Mouse (Mus musculus) small intestine, adult 2 months (tissue): ENCODE results near the gene Krt28. TPM values are rescaled to one million over a fixed set of nuclear protein-coding genes. Genes with fewer than 3 reads are reported as not detected.
A peak's percentile ranks its signal among the peaks of the same experiment; 100 is the strongest.

Source experiments
- H3K27ac ChIP-seq: fragments of 200-500 bp; 2 replicates; pipeline ENCODE4 v1.5.1; 2012; ENCODE audit warnings: low read depth, low read length, control low read depth, inconsistent platforms; ENCODE audit not compliant: insufficient read depth
- H3K27me3 ChIP-seq: fragments of 200-500 bp; 2 replicates; pipeline ENCODE4 v1.6.1; 2012; ENCODE audit warnings: mild to moderate bottlenecking, moderate library complexity, low read length, inconsistent platforms; ENCODE audit not compliant: control insufficient read depth, insufficient read depth
- H3K36me3 ChIP-seq: fragments of 200-500 bp; 2 replicates; pipeline ENCODE4 v1.6.1; 2012; ENCODE audit warnings: mild to moderate bottlenecking, low read length, control low read depth, inconsistent platforms; ENCODE audit not compliant: control insufficient read depth, insufficient read depth
- H3K4me1 ChIP-seq: fragments of 200-500 bp; 2 replicates; pipeline ENCODE4 v1.6.1; 2012; ENCODE audit warnings: low read length, inconsistent platforms, mixed read lengths; ENCODE audit not compliant: control insufficient read depth, insufficient read depth, insufficient read length
- H3K4me3 ChIP-seq: fragments of 200-500 bp; 2 replicates; pipeline ENCODE4 v1.5.1; 2012; ENCODE audit warnings: low read depth, mild to moderate bottlenecking, control low read depth, inconsistent platforms, low read length, moderate library complexity
- CTCF ChIP-seq: fragments of 200-500 bp; IDR thresholded peaks from 2 replicates; pipeline ENCODE4 v1.5.1; 2012; ENCODE audit warnings: low read depth, mild to moderate bottlenecking, control low read depth, inconsistent platforms, low read length, moderate library complexity, mixed read lengths; ENCODE audit not compliant: insufficient replicate concordance, insufficient read length; ENCODE audit errors: extremely low read depth
- POLR2A ChIP-seq: fragments of 200-500 bp; IDR thresholded peaks from 2 replicates; pipeline ENCODE4 v1.6.1; 2012; ENCODE audit warnings: low read depth, mild to moderate bottlenecking, control low read depth, inconsistent platforms, low read length, moderate library complexity
- WGBS: fragments of 180-500 bp; shearing (Covaris S2); methylation state at CpG from one replicate; pipeline ENCODE4 v1.1.7; 2018; 5-methylcytosine and 5-hydroxymethylcytosine counted together
- polyA plus RNA-seq: library from polyadenylated mRNA; depleted of rRNA; stranded (reverse); fragments of >200 nt; gene quantifications from 2 replicates; pipeline ENCODE4 v1.2.3, GENCODE M21; 2012; rRNA removed

Gene Krt28
- polyA plus RNA-seq = not detected in 2 replicates

DNA sequence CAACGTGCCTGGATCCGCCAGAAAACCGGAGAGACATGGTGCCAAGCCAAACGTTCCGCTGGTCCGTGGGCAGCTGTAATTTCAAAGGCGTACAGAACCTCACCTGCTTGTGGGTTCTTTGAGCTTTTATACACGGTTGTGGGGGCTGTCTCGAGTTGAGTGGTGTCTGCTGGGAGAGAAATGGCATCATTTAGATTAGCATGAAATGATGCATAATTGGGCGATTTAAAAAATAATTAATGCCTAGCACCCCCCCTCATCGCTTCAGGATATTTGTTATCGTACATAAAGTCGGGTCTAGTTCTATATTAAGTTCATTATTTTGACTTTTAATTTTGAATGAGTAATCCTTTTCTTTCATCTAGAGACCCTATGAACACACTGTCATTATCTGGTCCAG, at the start of gene Krt28:
Gene Krt28, minus strand, starts transcription at position 101 of the 400 bp plus-strand sequence.
- Histone ChIP-seq H3K36me3 (no peaks in the 10 kb centered on the region), H3K27me3 (peaks cover 7% of the 10 kb centered on the region), H3K27ac (no peak within 1 kb of the TSS), H3K4me3 (no peak within 1 kb of the TSS), H3K4me1 (peaks cover 2% of the 10 kb centered on the region)
- 79% methylated on average over 13 of the region's 13 CpGs for WGBS
- TF ChIP-seq CTCF (no peak), POLR2A (no peak)

DNA sequence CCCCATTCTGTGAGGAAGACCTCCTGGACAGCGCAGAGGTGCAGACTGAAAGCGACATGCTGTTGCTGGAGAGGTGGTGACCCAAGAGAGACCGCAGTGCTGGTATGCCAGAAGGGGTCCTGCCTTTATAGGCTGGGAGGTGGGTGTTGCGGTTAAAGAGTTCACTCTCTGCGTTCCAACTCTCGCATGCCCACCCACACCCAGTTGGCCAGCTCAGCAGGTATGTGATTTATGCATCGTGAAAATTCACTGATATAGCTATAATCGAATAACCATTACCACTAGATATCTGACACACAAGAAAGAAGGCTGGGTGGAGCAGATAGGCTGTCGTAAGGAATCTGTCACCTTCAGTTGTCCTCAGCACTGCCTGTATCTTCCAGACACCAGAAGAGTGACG, 47.5 kb upstream of the Krt28 start, which contains the start of gene Krt12:
Gene Krt12, minus strand, starts transcription at position 101 of the 400 bp plus-strand sequence.
- 79% methylated on average over 10 of the region's 10 CpGs for WGBS
- Histone ChIP-seq H3K4me3 (no peak within 1 kb of the TSS), H3K36me3 (no peaks in the 10 kb centered on the region), H3K4me1 (no peaks in the 10 kb centered on the region), H3K27ac (no peak within 1 kb of the TSS), H3K27me3 (0 out of 2 replicates have a peak, but pooled peaks cover 4% of the 10 kb centered on the region)
- TF ChIP-seq POLR2A (no peak), CTCF (no peak)

DNA sequence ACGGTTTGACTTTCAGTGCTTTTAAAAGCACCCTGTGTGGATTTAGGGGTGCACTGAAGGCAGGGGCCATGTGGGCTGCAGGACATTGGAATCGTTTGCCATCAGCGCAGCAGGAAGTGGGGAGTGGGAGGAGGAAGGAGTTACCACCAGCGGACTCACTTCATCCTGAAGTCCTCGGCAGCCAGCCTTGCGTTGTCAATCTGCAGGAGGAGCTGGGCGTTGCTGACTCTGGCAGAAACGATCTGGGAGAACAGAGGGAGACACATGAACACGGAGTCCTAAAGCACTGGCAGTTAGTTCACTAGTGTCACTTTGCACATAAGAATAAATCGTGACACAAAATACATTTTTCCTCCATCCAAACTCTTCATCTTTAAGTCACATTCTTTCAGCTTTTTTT, 45.9 kb upstream of the Krt28 start:
- no peak for TF ChIP-seq POLR2A
- no peak for TF ChIP-seq CTCF
- H3K36me3 ChIP-seq = no peaks in the 10 kb centered on the region
- H3K4me1 ChIP-seq = no peaks in the 10 kb centered on the region
- 35% methylated on average over 10 of the region's 10 CpGs for WGBS
- no peak overlapping the region for H3K27ac ChIP-seq
- 0 out of 2 replicates have a peak, but pooled peaks cover 4% of the 10 kb centered on the region for H3K27me3 ChIP-seq
- H3K4me3 ChIP-seq = no peak overlapping the region

DNA sequence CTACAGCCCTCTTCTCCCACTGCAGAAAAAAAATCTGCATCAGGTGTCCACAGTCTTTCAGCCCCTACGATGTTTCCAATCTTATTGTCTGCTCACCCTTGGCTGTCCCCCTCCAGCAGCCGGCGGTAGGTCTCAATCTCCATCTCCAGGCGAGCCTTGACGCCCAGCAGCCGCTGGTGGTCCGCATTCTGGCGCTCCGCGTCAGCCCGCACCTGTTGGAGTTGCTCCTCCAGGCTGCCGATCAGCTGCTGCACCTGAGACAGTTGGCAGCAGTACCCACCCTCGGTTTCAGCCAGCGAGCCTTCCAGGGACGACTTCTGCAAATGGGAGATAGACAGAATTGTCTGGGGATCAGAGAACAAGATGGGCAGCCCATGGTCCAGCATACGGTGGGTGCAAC, 43.1 kb upstream of the Krt28 start:
- Histone ChIP-seq H3K4me3 (no peak overlapping the region), H3K27ac (no peak overlapping the region), H3K27me3 (0 out of 2 replicates have a peak, but pooled peaks cover 4% of the 10 kb centered on the region), H3K36me3 (no peaks in the 10 kb centered on the region), H3K4me1 (peaks cover 9% of the 10 kb centered on the region; the same call in 1 of the 2 replicates)
- TF ChIP-seq CTCF (no peak), POLR2A (no peak)
- 75% methylated on average over 16 of the region's 16 CpGs for WGBS

GRCm38 (mm10) chr11:99416902-99417301, 42.2 kb upstream of the Krt28 start:
- WGBS = 89% methylated on average over 13 of the region's 13 CpGs

GRCm38 (mm10) chr11:99414463-99415147, 39.9 kb upstream of the Krt28 start:
- peaks cover 9% of the 10 kb centered on the region; the same call in 1 of the 2 replicates for H3K4me1 ChIP-seq
- TF ChIP-seq CTCF = no peak
- no peak for TF ChIP-seq POLR2A
- H3K4me3 ChIP-seq = peak overlapping the region; percentile 6; the same call in 1 of the 2 replicates
- H3K27ac ChIP-seq = peak overlapping the region; percentile 57
- H3K36me3 ChIP-seq = no peaks in the 10 kb centered on the region
- whole genome bisulfite sequencing = 57% methylated on average over 13 of the region's 13 CpGs
- 0 out of 2 replicates have a peak, but pooled peaks cover 4% of the 10 kb centered on the region for H3K27me3 ChIP-seq

More at GRCm38 (mm10) chr11:99416902-99417301, 42.2 kb upstream of the Krt28 start:
- no peaks in the 10 kb centered on the region for H3K36me3 ChIP-seq
- TF ChIP-seq POLR2A (no peak), CTCF (no peak)
- 0 out of 2 replicates have a peak, but pooled peaks cover 4% of the 10 kb centered on the region for H3K27me3 ChIP-seq
- no peak overlapping the region for H3K27ac ChIP-seq
- no peak overlapping the region for H3K4me3 ChIP-seq
- H3K4me1 ChIP-seq = peaks cover 9% of the 10 kb centered on the region; the same call in 1 of the 2 replicates

GRCm38 (mm10) chr11:99413247-99413646, 38.5 kb upstream of the Krt28 start:
- Histone ChIP-seq H3K27ac (no peak overlapping the region), H3K4me3 (no peak overlapping the region), H3K4me1 (peaks cover 9% of the 10 kb centered on the region; the same call in 1 of the 2 replicates), H3K27me3 (0 out of 2 replicates have a peak, but pooled peaks cover 4% of the 10 kb centered on the region), H3K36me3 (no peaks in the 10 kb centered on the region)
- TF ChIP-seq POLR2A (no peak), CTCF (no peak)
- WGBS = 10% methylated on average over 6 of the region's 6 CpGs
